Mouse (Mus musculus) 3T3-L1 (cell line): Measurements from ENCODE around the gene Gm40193.
"Not testable (repeated sequence)": the region's sequence is repeated elsewhere in the genome, so short reads cannot be mapped to it uniquely, and the experiment has no call there.

Experiments
- DNase-seq: peaks from one replicate; pipeline ENCODE4 v3.0.0-alpha.2; 2015; ENCODE audit warnings: low read depth, low spot score

Gene Gm40193

GRCm38 (mm10) chr11:70532839-70533238 lies at the start of gene Gm40193:
Gene Gm40193, minus strand, starts transcription at chr11:70532939.
- no peak for DNase-seq

GRCm38 (mm10) chr11:70582196-70582595 lies 49.5 kb upstream of the Gm40193 start:
- peak; percentile 65 for DNase-seq

- DNase-seq, result peak; percentile 43
These were observed 48.2 kb upstream of the Gm40193 start for GRCm38 (mm10) chr11:70580921-70581320.

- DNase-seq, result no peak
These were observed 47.6 kb upstream of the Gm40193 start for GRCm38 (mm10) chr11:70580358-70580720.

GRCm38 (mm10) chr11:70579710-70580357 lies 47.1 kb upstream of the Gm40193 start:
- DNase-seq, result no peak

GRCm38 (mm10) chr11:70578962-70579361 lies 46.2 kb upstream of the Gm40193 start:
- no peak for DNase-seq

GRCm38 (mm10) chr11:70577201-70577600 lies 44.5 kb upstream of the Gm40193 start:
- peak; percentile 81 for DNase-seq

GRCm38 (mm10) chr11:70573872-70574271 lies 41.1 kb upstream of the Gm40193 start:
- DNase-seq, result peak; percentile 83

- DNase-seq, result peak; percentile 61
These were observed 39.7 kb upstream of the Gm40193 start for GRCm38 (mm10) chr11:70572348-70572902.

GRCm38 (mm10) chr11:70571641-70572040 lies 38.9 kb upstream of the Gm40193 start:
- no peak for DNase-seq

- not testable (repeated sequence) for DNase-seq
These were observed 37.9 kb upstream of the Gm40193 start for GRCm38 (mm10) chr11:70570614-70571013.

GRCm38 (mm10) chr11:70566586-70566985 lies 33.8 kb upstream of the Gm40193 start:
- no peak for DNase-seq

- no peak for DNase-seq
These were observed 31.6 kb upstream of the Gm40193 start for GRCm38 (mm10) chr11:70564276-70564873.

- peak; percentile 44 for DNase-seq
These were observed 30.9 kb upstream of the Gm40193 start for GRCm38 (mm10) chr11:70563470-70564275.

GRCm38 (mm10) chr11:70562995-70563469 lies 30.3 kb upstream of the Gm40193 start:
- no peak for DNase-seq

- peak; percentile 92 for DNase-seq
These were observed 29.7 kb upstream of the Gm40193 start, which contains the start of gene Mink1 for GRCm38 (mm10) chr11:70562287-70562994. Gene Mink1, plus strand, starts transcription at chr11:70562881.

- DNase-seq, result peak; percentile 80
These were observed 29.2 kb upstream of the Gm40193 start for GRCm38 (mm10) chr11:70561937-70562286.

GRCm38 (mm10) chr11:70557545-70557944 lies 24.8 kb upstream of the Gm40193 start:
- no peak for DNase-seq

- DNase-seq, result peak; percentile 23
These were observed 21.2 kb upstream of the Gm40193 start for GRCm38 (mm10) chr11:70553940-70554339.

GRCm38 (mm10) chr11:70551526-70551925 lies 18.8 kb upstream of the Gm40193 start:
- no peak for DNase-seq

- no peak for DNase-seq
These were observed 11.8 kb upstream of the Gm40193 start for GRCm38 (mm10) chr11:70544496-70544895.
